Mouse (Mus musculus): ENCODE results near the gene Adamts3.
A peak's percentile ranks its signal among the peaks of the same experiment; 100 is the strongest.

The Adamts3 gene

GRCm38 (mm10) chr5:89704264-89704663 is 178.9 kb downstream of the Adamts3 start:
- DNase-seq, result no peak

- peak; percentile 11 for DNase-seq
Measured at GRCm38 (mm10) chr5:89701241-89702007, 181.7 kb downstream of the Adamts3 start.

- DNase-seq, result no peak
Measured at GRCm38 (mm10) chr5:89687826-89688225, 195.3 kb downstream of the Adamts3 start.

GRCm38 (mm10) chr5:89679871-89680536 is 203.1 kb downstream of the Adamts3 start:
- DNase-seq, result peak; percentile 11

DNA sequence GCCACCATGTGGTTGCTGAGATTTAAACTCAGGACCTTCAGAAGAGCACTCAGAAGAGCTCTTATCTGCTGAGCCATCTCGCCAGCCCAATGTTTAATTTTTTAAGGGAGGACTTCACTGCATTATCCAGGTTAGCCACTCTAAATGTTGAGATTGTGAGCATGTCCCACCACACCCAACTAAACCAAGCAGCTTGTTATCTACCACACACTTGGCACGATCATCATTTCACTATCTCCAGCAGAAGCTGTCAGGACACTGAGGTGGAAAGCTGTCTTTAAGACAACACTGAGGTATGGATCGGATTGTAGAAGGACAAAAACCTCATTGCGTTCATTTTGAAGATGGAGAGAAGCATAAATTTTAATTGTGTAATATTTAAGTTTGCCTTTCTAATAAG is 205.0 kb downstream of the Adamts3 start:
- DNase-seq, result no peak

GRCm38 (mm10) chr5:89674066-89674848 is 208.9 kb downstream of the Adamts3 start:
- no peak for DNase-seq

GRCm38 (mm10) chr5:89672950-89673349 is 210.2 kb downstream of the Adamts3 start:
- no peak for DNase-seq

DNA sequence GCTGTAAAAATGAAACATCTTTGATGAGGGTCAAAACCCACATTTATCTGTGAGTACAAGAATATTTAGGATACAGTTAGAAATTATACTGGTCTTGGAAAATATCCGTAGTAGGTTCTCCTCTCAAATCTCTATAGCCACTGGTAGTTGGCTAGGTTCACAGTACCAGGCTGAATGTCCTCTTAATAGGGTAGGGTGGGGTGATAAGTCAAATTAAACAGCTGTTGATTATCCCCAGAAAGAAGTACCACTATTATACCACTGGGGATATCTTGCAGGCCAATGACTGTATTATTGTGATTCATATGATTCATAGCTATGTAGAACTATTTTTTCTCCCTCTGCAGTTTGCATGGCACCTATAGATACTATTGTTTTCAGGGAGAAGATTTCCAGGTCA is 228.8 kb downstream of the Adamts3 start:
- no peak for DNase-seq

DNA sequence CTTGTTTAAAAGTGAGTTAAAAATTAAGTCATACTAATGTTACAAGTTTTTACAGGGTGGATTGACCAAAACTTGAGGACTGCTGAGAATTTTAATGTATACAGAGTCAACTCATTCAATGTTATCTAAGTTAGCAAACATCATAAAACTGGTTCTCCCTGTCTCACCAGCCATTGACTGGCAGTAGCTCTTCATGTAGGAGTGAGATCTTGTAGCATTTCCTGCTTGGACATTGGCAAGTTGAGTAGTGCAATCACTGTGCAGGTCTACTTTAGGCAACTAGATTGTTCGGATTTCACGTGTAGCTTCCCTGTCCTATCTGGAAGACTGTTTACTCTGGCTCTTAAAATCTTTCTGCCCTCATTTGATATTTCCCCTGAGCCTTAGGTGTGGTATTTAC is 229.3 kb downstream of the Adamts3 start:
- no peak for DNase-seq

DNA sequence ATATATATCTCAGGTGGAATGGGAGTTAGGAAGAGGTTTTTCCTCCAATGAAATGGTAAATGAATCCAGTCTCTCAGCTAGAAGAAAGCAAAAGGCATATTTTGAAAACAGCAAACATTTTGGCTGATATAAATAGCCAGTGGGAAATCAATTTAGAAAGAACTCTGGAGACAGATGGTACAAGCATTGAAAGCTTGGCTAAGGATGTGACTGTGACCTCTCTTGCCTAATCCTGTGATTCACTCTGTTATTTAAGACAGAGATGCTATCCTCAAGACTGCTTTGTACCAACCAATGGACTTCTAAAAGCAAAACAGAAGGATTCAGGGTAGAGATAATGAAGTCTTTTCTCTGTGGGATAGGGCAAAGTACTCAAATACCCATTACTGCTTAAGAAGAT is 236.2 kb downstream of the Adamts3 start:
- DNase-seq, result no peak

GRCm38 (mm10) chr5:89635434-89635833 is 247.7 kb downstream of the Adamts3 start:
- no peak for DNase-seq

- DNase-seq, result no peak
Measured at GRCm38 (mm10) chr5:89631599-89631998, 251.5 kb downstream of the Adamts3 start.

Measured in cerebellum, adult 11 months (tissue).